Mouse (Mus musculus) neural tube, embryonic 13.5 days (tissue): ENCODE measurements around the gene Lonp1. TPM values are rescaled to one million over a fixed set of nuclear protein-coding genes. Genes with fewer than 3 reads are reported as not detected.

ENCODE experiments used
- ATAC-seq: fragments of 200-750 bp; cut with Nextera tagmentation; 2 replicates; pipeline ENCODE4 v1.8.0; 2017; ENCODE audit warnings: low read depth, mild to moderate bottlenecking, moderate TSS enrichment, moderate library complexity
- H3K27ac ChIP-seq: fragments of 300-500 bp; sonication (generic); replicated peaks from 2 replicates; pipeline ENCODE4 v1.5.1; 2015; ENCODE audit warnings: moderate library complexity, mild to moderate bottlenecking, inconsistent platforms
- H3K27me3 ChIP-seq: fragments of 300-500 bp; sonication (generic); 2 replicates; pipeline ENCODE4 v1.6.1; 2015; ENCODE audit warnings: mild to moderate bottlenecking, inconsistent platforms
- H3K36me3 ChIP-seq: fragments of 300-500 bp; sonication (generic); 2 replicates; pipeline ENCODE4 v1.6.1; 2015; ENCODE audit warnings: mild to moderate bottlenecking, inconsistent platforms
- H3K4me1 ChIP-seq: fragments of 300-500 bp; sonication (generic); replicated peaks from 2 replicates; pipeline ENCODE4 v1.6.1; 2015; ENCODE audit warnings: inconsistent platforms
- H3K4me2 ChIP-seq: fragments of 300-500 bp; sonication (generic); 2 replicates; pipeline ENCODE4 v1.6.1; 2015; ENCODE audit warnings: inconsistent platforms, mild to moderate bottlenecking, moderate library complexity
- H3K4me3 ChIP-seq: fragments of 300-500 bp; sonication (generic); 2 replicates; pipeline ENCODE4 v1.5.1; 2015; ENCODE audit warnings: mild to moderate bottlenecking, inconsistent platforms
- H3K9ac ChIP-seq: fragments of 300-500 bp; sonication (generic); 2 replicates; pipeline ENCODE4 v1.6.1; 2015; ENCODE audit warnings: moderate library complexity, mild to moderate bottlenecking, inconsistent platforms
- H3K9me3 ChIP-seq: fragments of 300-500 bp; sonication (generic); 2 replicates; pipeline ENCODE4 v1.6.1; 2016; ENCODE audit warnings: inconsistent platforms
- WGBS: fragments of 180-500 bp; shearing (Covaris S2); methylation state at CpG from one replicate; pipeline ENCODE4 v1.1.7; 2015; 5-methylcytosine and 5-hydroxymethylcytosine counted together
- polyA plus RNA-seq: library from polyadenylated mRNA; unstranded; fragments of >200 nt; fragmentation: Nextera tagmentation; extraction: Ambion mirVana; gene quantifications from 2 replicates; pipeline ENCODE4 v1.2.1, GENCODE M21; 2015

The Lonp1 gene
- polyA plus RNA-seq, 1 experiment from 2014 or later, result 40.4 TPM

DNA sequence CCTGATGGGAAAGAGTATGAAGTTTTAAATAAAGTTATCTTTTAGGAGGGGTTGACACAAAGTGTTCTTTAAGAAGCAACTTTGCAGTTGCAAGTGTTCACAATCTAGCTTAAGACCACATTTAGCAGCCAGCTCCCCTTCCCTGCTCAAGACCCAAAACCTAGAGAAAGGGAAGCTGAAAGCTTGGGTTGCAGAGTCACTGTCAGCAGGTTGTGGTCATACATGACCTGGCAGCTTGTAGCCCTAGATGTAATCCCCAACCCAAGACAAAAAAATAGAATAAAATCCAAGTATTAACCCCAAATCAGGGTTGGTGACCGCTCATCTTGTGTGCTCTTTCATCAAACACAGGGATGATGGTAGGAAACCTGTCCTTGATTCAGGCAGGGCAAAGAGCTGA, 43.6 kb downstream of the Lonp1 start:
- 84% methylated on average over 1 of the region's 1 CpGs for WGBS
- peak overlapping the region; percentile 95 for H3K4me2 ChIP-seq
- peaks cover 56% of the 10 kb centered on the region for H3K4me1 ChIP-seq
- ATAC-seq, result no peak
- no peaks in the 10 kb centered on the region for H3K27me3 ChIP-seq
- H3K9ac ChIP-seq, result peak overlapping the region; percentile 87
- no peaks in the 10 kb centered on the region for H3K9me3 ChIP-seq
- no peak overlapping the region for H3K27ac ChIP-seq
- H3K36me3 ChIP-seq, result peaks cover 61% of the 10 kb centered on the region
- peak overlapping the region; percentile 97 for H3K4me3 ChIP-seq

DNA sequence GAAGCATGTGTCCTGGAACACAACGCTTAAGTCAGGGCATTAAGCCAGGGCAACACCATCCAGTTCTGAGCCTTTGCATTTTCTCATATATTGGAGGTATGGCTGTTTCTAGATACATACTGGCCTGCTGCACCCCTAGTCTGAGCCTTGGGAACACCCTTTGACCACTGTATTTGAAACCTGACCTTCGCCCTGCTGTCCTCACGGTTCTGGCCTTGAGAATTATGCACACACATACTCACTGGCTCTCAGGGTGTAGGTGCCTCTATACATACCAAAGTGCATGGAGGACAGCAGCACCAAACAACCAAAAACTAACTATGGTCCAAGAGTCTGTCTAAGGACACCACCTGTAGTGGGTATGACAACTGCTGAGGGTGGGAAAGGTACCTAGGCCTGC, 53.7 kb downstream of the Lonp1 start:
- H3K9ac ChIP-seq, result no peak overlapping the region
- H3K4me2 ChIP-seq, result no peak overlapping the region
- WGBS, result 86% methylated on average over 3 of the region's 3 CpGs
- H3K27me3 ChIP-seq, result no peaks in the 10 kb centered on the region
- peaks cover 7% of the 10 kb centered on the region; the same call in 1 of the 2 replicates for H3K4me1 ChIP-seq
- 0 out of 2 replicates have a peak overlapping the region, but pooled peaks have one; percentile 1 for H3K27ac ChIP-seq
- H3K9me3 ChIP-seq, result no peaks in the 10 kb centered on the region
- no peak overlapping the region for H3K4me3 ChIP-seq
- ATAC-seq, result no peak
- peaks cover 95% of the 10 kb centered on the region for H3K36me3 ChIP-seq

DNA sequence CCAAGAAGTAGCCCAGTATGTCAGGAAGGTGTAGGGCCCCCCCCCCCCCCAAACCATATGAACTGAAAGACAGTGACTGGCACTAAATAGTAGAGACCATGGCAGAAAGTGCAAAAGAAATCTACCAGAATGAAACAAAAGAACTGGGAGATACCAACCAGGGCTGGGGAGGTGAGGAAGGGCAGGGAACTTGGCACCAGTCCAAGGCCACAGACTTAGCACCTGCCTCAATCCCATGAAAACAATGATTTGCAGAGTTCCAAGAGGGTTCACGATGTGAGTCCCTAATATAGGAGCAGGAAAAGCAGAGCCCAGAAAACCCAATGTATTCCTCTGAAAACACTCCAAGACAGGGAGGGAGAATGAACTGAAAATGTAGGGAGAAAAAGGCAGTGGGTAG, 54.5 kb downstream of the Lonp1 start:
- Histone ChIP-seq H3K4me2 (no peak overlapping the region), H3K36me3 (peaks cover 95% of the 10 kb centered on the region), H3K4me3 (no peak overlapping the region), H3K9ac (no peak overlapping the region), H3K27me3 (no peaks in the 10 kb centered on the region), H3K27ac (0 out of 2 replicates have a peak overlapping the region, but pooled peaks have one; percentile 1), H3K9me3 (no peaks in the 10 kb centered on the region), H3K4me1 (peaks cover 7% of the 10 kb centered on the region; the same call in 1 of the 2 replicates)
- no peak for ATAC-seq
- WGBS, result 43% methylated on average over 1 of the region's 1 CpGs

DNA sequence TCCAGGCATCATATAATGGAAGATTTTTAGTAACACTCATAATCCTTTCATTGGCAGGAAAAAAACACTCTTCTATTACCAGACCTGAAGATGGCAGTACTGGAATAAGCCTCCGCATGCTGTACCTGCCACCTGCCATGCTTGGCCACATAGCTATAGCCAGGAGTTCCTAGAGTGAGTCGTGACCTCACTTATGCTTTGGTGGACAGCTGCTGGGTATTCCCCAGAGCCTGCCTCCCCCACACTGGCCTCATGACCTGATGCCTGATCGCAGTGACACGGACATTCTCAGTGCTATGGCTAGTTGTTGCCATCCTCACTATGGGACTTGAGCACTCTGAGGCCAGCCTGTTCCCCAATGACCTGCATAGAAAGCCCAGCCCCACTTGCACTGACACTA, 56.4 kb downstream of the Lonp1 start:
- peaks cover 7% of the 10 kb centered on the region; the same call in 1 of the 2 replicates for H3K4me1 ChIP-seq
- WGBS, result 90% methylated on average over 4 of the region's 4 CpGs
- H3K9ac ChIP-seq, result no peak overlapping the region
- peaks cover 99% of the 10 kb centered on the region for H3K36me3 ChIP-seq
- H3K27ac ChIP-seq, result no peak overlapping the region
- H3K4me3 ChIP-seq, result no peak overlapping the region
- H3K9me3 ChIP-seq, result no peaks in the 10 kb centered on the region
- no peak overlapping the region for H3K4me2 ChIP-seq
- no peaks in the 10 kb centered on the region for H3K27me3 ChIP-seq
- no peak for ATAC-seq

DNA sequence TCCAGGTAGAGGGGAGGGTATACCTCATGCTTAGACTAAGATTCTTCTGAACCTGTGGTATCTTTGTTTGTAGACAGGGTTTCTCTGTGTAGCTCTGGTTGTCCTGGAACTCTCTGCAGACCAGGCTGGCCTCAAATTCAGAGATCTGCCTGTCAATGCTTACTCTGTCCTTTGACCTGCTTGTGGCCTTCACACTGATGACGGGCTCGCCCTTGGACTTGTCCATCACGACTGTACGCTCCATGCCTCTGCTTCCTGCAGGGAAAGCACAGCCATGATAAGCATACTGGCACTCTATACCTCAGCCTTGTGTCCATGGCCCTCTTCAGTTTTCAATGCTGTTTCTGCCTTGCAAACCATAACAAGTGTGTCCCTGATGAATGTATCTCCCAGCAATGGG, 59.3 kb downstream of the Lonp1 start:
- Histone ChIP-seq H3K27me3 (no peaks in the 10 kb centered on the region), H3K9me3 (no peaks in the 10 kb centered on the region), H3K9ac (no peak overlapping the region), H3K4me2 (no peak overlapping the region), H3K4me3 (no peak overlapping the region), H3K4me1 (no peaks in the 10 kb centered on the region; the same call in 1 of the 2 replicates), H3K36me3 (peaks cover 100% of the 10 kb centered on the region), H3K27ac (no peak overlapping the region)
- ATAC-seq, result no peak
- WGBS, result 98% methylated on average over 4 of the region's 4 CpGs

DNA sequence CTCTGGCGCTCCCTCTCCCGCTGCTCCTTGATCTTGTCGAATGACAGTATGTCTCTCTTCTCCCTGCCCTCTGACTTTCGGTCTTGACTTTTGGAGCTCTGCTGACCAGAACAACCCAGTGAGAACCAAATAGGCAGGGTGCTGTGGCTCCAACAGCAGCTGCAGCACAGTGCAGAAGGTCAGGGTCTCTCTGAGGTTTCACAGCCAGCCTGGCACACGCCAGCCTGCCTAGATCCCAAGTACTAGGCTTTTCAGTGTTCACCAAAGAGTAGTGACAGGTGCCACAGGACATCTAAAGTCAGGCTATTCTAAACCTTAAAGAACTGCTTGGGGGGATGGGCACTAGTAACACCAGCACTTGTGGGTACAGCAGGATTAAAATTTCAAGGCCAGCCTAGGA, 59.8 kb downstream of the Lonp1 start:
- H3K9ac ChIP-seq, result no peak overlapping the region
- peaks cover 100% of the 10 kb centered on the region for H3K36me3 ChIP-seq
- no peaks in the 10 kb centered on the region for H3K9me3 ChIP-seq
- no peak overlapping the region for H3K4me2 ChIP-seq
- no peaks in the 10 kb centered on the region for H3K27me3 ChIP-seq
- H3K4me3 ChIP-seq, result no peak overlapping the region
- H3K4me1 ChIP-seq, result no peaks in the 10 kb centered on the region; the same call in 1 of the 2 replicates
- ATAC-seq, result no peak
- 92% methylated on average over 5 of the region's 5 CpGs for WGBS
- no peak overlapping the region for H3K27ac ChIP-seq

DNA sequence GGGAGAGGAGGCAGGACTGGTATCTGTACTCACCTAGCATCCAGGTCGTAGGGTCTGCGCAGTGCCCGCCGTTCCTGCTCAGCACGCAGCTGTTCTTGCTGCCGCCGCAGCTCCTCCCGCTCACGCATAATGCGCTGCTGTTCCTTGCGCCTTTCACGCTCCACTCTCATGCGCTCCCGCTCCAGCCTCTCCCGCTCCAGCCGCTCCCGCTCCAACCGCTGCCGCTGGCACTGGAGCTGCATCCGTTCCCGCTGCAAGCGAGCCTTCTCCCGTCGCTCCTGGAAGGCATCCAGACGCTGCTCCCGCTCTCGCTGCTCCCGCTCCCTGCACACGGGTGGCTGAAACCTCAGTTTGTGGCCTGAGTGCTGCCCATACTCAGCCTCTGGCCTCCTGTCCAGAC, 60.4 kb downstream of the Lonp1 start:
- ATAC-seq, result no peak

More for the DNA sequence above, 60.4 kb downstream of the Lonp1 start:
- H3K27ac ChIP-seq, result no peak overlapping the region
- peaks cover 100% of the 10 kb centered on the region for H3K36me3 ChIP-seq
- no peaks in the 10 kb centered on the region for H3K4me1 ChIP-seq
- H3K9me3 ChIP-seq, result no peaks in the 10 kb centered on the region
- WGBS, result 93% methylated on average over 29 of the region's 29 CpGs
- H3K27me3 ChIP-seq, result no peaks in the 10 kb centered on the region
- no peak overlapping the region for H3K9ac ChIP-seq
- no peak overlapping the region for H3K4me3 ChIP-seq
- H3K4me2 ChIP-seq, result no peak overlapping the region

Other genes starting within 250 kb of the Lonp1 start
- 251 and 260 TPM in 2 replicates for gene Ptprs, start 150.4 kb downstream of the Lonp1 start, polyA plus RNA-seq
- not detected in 2 replicates for gene Znrf4, start 114.5 kb downstream of the Lonp1 start, polyA plus RNA-seq
- 1.0 and 1.7 TPM in 2 replicates for gene Gm20219, start 72.5 kb downstream of the Lonp1 start, polyA plus RNA-seq
- 67.6 and 77.2 TPM in 2 replicates for gene Safb2, start 42.3 kb downstream of the Lonp1 start, polyA plus RNA-seq
- 104 and 136 TPM in 2 replicates for gene Safb, start 42.1 kb downstream of the Lonp1 start, polyA plus RNA-seq
- gene 2410015M20Rik, start 17.1 kb downstream of the Lonp1 start, polyA plus RNA-seq, result 179 and 214 TPM in 2 replicates
- gene Rpl36, start 13.5 kb downstream of the Lonp1 start, polyA plus RNA-seq, result 1,004 and 1,135 TPM in 2 replicates
- gene Catsperd, start 1.3 kb upstream of the Lonp1 start, polyA plus RNA-seq, result 0.90 and 1.7 TPM in 2 replicates
- gene Ranbp3, start 46.4 kb upstream of the Lonp1 start, polyA plus RNA-seq, result 90.7 and 94.7 TPM in 2 replicates
- 542 and 575 TPM in 2 replicates for gene Ndufa11, start 90.9 kb upstream of the Lonp1 start, polyA plus RNA-seq
- 16.3 and 17.5 TPM in 2 replicates for gene Vmac, start 91.1 kb upstream of the Lonp1 start, polyA plus RNA-seq
- gene Nrtn, start 130.6 kb upstream of the Lonp1 start, polyA plus RNA-seq, result 1.1 and 1.7 TPM in 2 replicates
- 61.5 and 64.6 TPM in 2 replicates for gene Dus3l, start 137.9 kb upstream of the Lonp1 start, polyA plus RNA-seq
- 0.95 and 1.1 TPM in 2 replicates for gene Prr22, start 143.4 kb upstream of the Lonp1 start, polyA plus RNA-seq
- 4.6 and 5.2 TPM in 2 replicates for gene Rfx2, start 204.1 kb upstream of the Lonp1 start, polyA plus RNA-seq
- not detected in 2 replicates for gene Acsbg2, start 247.6 kb upstream of the Lonp1 start, polyA plus RNA-seq
- gene 1700061G19Rik, start 248.6 kb upstream of the Lonp1 start, polyA plus RNA-seq, result 0.54 and 0.60 TPM in 2 replicates